Mouse (Mus musculus): ENCODE data around the gene Reep3. TPM values are rescaled to one million over a fixed set of nuclear protein-coding genes. Genes with fewer than 3 reads are reported as not detected.

Gene Reep3
- polyA plus RNA-seq, 1 experiment from 2014 or later, result 46.0 TPM

GRCm38 (mm10) chr10:67000136-67000535 is 96.6 kb downstream of the Reep3 start:
- peaks cover 5% of the 10 kb centered on the region; the same call in 1 of the 2 replicates for H3K27me3 ChIP-seq
- H3K4me3 ChIP-seq, result no peak overlapping the region
- no peak for ATAC-seq (ENCODE audit: low FRiP score, low read depth)
- 94% methylated on average over 5 of the region's 5 CpGs for WGBS
- no peaks in the 10 kb centered on the region for H3K9me3 ChIP-seq
- H3K4me1 ChIP-seq, result peaks cover 28% of the 10 kb centered on the region
- H3K9ac ChIP-seq (replicated peaks), result no peak overlapping the region
- H3K4me2 ChIP-seq (replicated peaks), result no peak overlapping the region
- H3K36me3 ChIP-seq, result no peaks in the 10 kb centered on the region
- H3K27ac ChIP-seq (replicated peaks), result no peak overlapping the region

GRCm38 (mm10) chr10:66998770-66999169 is 98.0 kb downstream of the Reep3 start:
- Histone ChIP-seq H3K4me3 (no peak overlapping the region), H3K36me3 (no peaks in the 10 kb centered on the region), H3K9me3 (no peaks in the 10 kb centered on the region), H3K4me1 (peaks cover 23% of the 10 kb centered on the region), H3K27ac (replicated peaks) (no peak overlapping the region), H3K27me3 (peaks cover 5% of the 10 kb centered on the region; the same call in 1 of the 2 replicates), H3K9ac (replicated peaks) (no peak overlapping the region), H3K4me2 (replicated peaks) (no peak overlapping the region)
- ATAC-seq (ENCODE audit: low FRiP score, low read depth), result no peak
- WGBS, result 94% methylated on average over 7 of the region's 7 CpGs

- Histone ChIP-seq H3K9me3 (no peaks in the 10 kb centered on the region), H3K27ac (replicated peaks) (no peak overlapping the region), H3K27me3 (no peaks in the 10 kb centered on the region), H3K4me1 (peaks cover 9% of the 10 kb centered on the region; the same call in 1 of the 2 replicates), H3K4me2 (replicated peaks) (no peak overlapping the region), H3K36me3 (no peaks in the 10 kb centered on the region), H3K4me3 (no peak overlapping the region), H3K9ac (replicated peaks) (no peak overlapping the region)
- ATAC-seq (ENCODE audit: low FRiP score, low read depth), result no peak
- WGBS, result 67% methylated on average over 6 of the region's 6 CpGs
These were observed 101.6 kb downstream of the Reep3 start for GRCm38 (mm10) chr10:66995181-66995580.

DNA sequence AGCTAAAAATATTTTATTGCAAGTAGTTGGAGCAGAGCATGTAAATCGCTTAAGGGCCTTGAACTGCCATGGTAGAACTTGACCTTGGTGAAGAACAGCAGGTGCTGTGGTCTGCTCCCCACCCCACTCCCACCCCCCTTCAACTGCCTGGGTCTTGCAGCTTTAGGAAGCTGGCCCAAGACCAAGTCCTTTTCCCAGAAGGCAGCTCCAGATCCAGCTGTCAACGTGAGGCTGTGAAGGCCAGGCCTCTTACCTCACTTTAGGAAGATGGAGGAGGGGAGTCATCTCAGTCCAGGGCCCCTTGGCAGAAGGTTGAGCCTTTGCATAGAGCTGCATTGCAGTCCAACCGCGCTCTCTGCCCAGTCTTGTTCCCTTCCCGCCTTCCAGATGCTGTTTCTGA is 102.3 kb downstream of the Reep3 start:
- Histone ChIP-seq H3K27me3 (no peaks in the 10 kb centered on the region), H3K4me2 (replicated peaks) (no peak overlapping the region), H3K4me3 (no peak overlapping the region), H3K4me1 (peaks cover 9% of the 10 kb centered on the region; the same call in 1 of the 2 replicates), H3K9me3 (peaks cover 1% of the 10 kb centered on the region; the same call in 1 of the 2 replicates), H3K27ac (replicated peaks) (no peak overlapping the region), H3K9ac (replicated peaks) (no peak overlapping the region), H3K36me3 (no peaks in the 10 kb centered on the region)
- no peak for ATAC-seq (ENCODE audit: low FRiP score, low read depth)
- WGBS, result 89% methylated on average over 5 of the region's 5 CpGs

DNA sequence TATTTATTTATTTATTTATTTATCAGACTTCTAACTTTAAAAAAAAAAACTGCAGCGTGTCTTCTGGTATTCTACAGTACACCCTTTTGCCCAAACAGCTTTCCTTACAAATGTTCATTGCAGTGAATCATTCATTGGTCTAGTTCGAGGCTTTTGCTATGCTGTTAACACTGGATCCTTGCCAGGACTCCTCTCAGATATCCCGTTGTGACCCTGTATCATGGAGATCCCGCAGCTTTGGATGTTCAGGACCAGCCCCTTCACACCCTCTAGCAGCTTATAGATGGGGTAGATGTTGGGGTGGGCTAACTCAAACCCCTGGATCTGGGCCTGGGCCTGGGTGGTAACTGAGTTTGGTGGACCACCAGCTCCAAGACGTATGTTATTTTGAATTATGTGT is 104.2 kb downstream of the Reep3 start:
- no peaks in the 10 kb centered on the region for H3K36me3 ChIP-seq
- H3K27ac ChIP-seq (replicated peaks), result no peak overlapping the region
- 83% methylated on average over 5 of the region's 5 CpGs for WGBS
- no peaks in the 10 kb centered on the region for H3K27me3 ChIP-seq
- no peak overlapping the region for H3K4me2 ChIP-seq (replicated peaks)
- peaks cover 9% of the 10 kb centered on the region; the same call in 1 of the 2 replicates for H3K4me1 ChIP-seq
- H3K4me3 ChIP-seq, result no peak overlapping the region
- ATAC-seq (ENCODE audit: low FRiP score, low read depth), result no peak
- peaks cover 4% of the 10 kb centered on the region; the same call in 1 of the 2 replicates for H3K9me3 ChIP-seq
- no peak overlapping the region for H3K9ac ChIP-seq (replicated peaks)

GRCm38 (mm10) chr10:66990506-66990905 is 106.2 kb downstream of the Reep3 start:
- no peaks in the 10 kb centered on the region for H3K27me3 ChIP-seq
- H3K27ac ChIP-seq (replicated peaks), result no peak overlapping the region
- 92% methylated on average over 3 of the region's 3 CpGs for WGBS
- no peak overlapping the region for H3K9ac ChIP-seq (replicated peaks)
- H3K4me2 ChIP-seq (replicated peaks), result no peak overlapping the region
- ATAC-seq (ENCODE audit: low FRiP score, low read depth), result no peak
- peaks cover 9% of the 10 kb centered on the region; the same call in 1 of the 2 replicates for H3K4me1 ChIP-seq
- H3K4me3 ChIP-seq, result no peak overlapping the region
- no peaks in the 10 kb centered on the region for H3K36me3 ChIP-seq
- H3K9me3 ChIP-seq, result peaks cover 4% of the 10 kb centered on the region; the same call in 1 of the 2 replicates

DNA sequence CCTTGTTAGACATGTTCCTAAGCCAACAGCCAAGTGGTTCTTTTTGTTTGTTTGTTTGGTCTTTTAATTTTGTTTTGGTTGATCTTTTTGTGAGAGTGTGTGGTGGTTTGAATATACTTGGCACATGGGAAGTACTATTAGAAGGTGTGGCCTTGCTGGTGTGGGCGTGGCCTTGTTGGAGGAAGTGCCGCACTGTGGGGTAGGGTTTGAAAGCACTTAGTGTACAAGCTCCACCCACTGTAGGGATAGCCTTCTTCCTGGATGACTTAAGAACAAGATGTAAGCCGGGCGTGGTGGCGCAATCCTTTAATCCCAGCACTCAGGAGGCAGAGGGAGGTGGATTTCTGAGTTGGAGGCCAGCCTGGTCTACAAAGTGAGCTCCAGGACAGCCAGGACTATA is 113.7 kb downstream of the Reep3 start:
- Histone ChIP-seq H3K27me3 (no peaks in the 10 kb centered on the region), H3K27ac (replicated peaks) (no peak overlapping the region), H3K4me2 (replicated peaks) (no peak overlapping the region), H3K36me3 (no peaks in the 10 kb centered on the region), H3K4me1 (no peaks in the 10 kb centered on the region), H3K9me3 (no peaks in the 10 kb centered on the region), H3K9ac (replicated peaks) (no peak overlapping the region), H3K4me3 (no peak overlapping the region)
- 83% methylated on average over 5 of the region's 5 CpGs for WGBS
- no peak for ATAC-seq (ENCODE audit: low FRiP score, low read depth)

DNA sequence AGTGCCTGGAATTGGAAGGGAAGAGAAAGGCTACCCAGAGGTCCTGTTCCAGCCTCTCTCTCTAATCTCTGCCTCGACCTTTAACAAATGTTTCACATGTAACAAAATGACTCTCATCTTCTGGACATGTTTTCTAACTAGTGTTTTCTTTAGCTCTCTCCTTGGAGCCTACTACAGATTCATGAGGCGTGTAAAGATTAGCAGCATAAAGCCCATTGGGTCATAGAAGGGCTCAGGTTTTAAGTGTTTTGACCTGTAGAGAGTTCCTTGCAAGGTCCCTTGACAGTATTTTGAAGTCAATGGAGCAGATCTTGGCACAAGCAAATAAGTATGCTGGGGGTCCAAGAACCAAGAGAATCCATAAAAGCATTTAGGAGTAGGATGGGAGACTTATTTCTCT is 118.5 kb downstream of the Reep3 start:
- Histone ChIP-seq H3K4me3 (no peak overlapping the region), H3K27me3 (no peaks in the 10 kb centered on the region), H3K36me3 (no peaks in the 10 kb centered on the region), H3K27ac (replicated peaks) (no peak overlapping the region), H3K4me1 (no peaks in the 10 kb centered on the region), H3K9ac (replicated peaks) (no peak overlapping the region), H3K4me2 (replicated peaks) (no peak overlapping the region), H3K9me3 (no peaks in the 10 kb centered on the region)
- ATAC-seq (ENCODE audit: low FRiP score, low read depth), result no peak
- 78% methylated on average over 2 of the region's 2 CpGs for WGBS

GRCm38 (mm10) chr10:66977093-66977492 is 119.7 kb downstream of the Reep3 start:
- Histone ChIP-seq H3K36me3 (no peaks in the 10 kb centered on the region), H3K9ac (replicated peaks) (no peak overlapping the region), H3K4me3 (no peak overlapping the region), H3K27me3 (no peaks in the 10 kb centered on the region), H3K9me3 (no peaks in the 10 kb centered on the region), H3K4me1 (no peaks in the 10 kb centered on the region), H3K27ac (replicated peaks) (no peak overlapping the region), H3K4me2 (replicated peaks) (no peak overlapping the region)
- WGBS, result 96% methylated on average over 3 of the region's 3 CpGs
- ATAC-seq (ENCODE audit: low FRiP score, low read depth), result no peak

- Histone ChIP-seq H3K4me2 (replicated peaks) (no peak overlapping the region), H3K9me3 (no peaks in the 10 kb centered on the region), H3K4me1 (no peaks in the 10 kb centered on the region), H3K36me3 (no peaks in the 10 kb centered on the region), H3K4me3 (no peak overlapping the region), H3K9ac (replicated peaks) (no peak overlapping the region), H3K27me3 (no peaks in the 10 kb centered on the region), H3K27ac (replicated peaks) (no peak overlapping the region)
- WGBS, result 84% methylated on average over 1 of the region's 1 CpGs
- ATAC-seq (ENCODE audit: low FRiP score, low read depth), result no peak
These were observed 121.3 kb downstream of the Reep3 start for GRCm38 (mm10) chr10:66975451-66975850.

- H3K27me3 ChIP-seq, result no peaks in the 10 kb centered on the region
- H3K36me3 ChIP-seq, result no peaks in the 10 kb centered on the region
- H3K27ac ChIP-seq (replicated peaks), result no peak overlapping the region
- H3K4me1 ChIP-seq, result no peaks in the 10 kb centered on the region
- H3K4me2 ChIP-seq (replicated peaks), result no peak overlapping the region
- no peaks in the 10 kb centered on the region for H3K9me3 ChIP-seq
- H3K9ac ChIP-seq (replicated peaks), result no peak overlapping the region
- 59% methylated on average over 4 of the region's 4 CpGs for WGBS
- H3K4me3 ChIP-seq, result no peak overlapping the region
- ATAC-seq (ENCODE audit: low FRiP score, low read depth), result no peak
These were observed 122.3 kb downstream of the Reep3 start for GRCm38 (mm10) chr10:66974417-66974816.

DNA sequence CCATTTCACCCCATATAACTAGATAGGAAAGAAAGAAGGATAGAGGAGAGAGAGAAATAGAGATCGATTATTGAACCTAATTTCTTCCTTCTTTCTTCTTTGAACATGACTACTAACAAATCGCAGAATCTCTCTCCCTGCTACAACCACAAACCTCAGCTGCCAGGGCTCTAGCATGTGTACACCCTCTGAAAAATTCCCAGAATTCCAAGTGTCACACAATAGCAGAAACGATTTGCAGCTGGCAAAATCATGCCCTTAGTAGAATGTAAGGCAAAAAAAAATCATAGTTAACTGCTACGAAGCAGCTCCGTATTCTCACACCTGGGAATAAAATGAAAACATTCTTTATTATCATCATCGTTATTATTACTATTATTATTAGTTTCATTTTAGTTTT is 122.9 kb downstream of the Reep3 start:
- Histone ChIP-seq H3K36me3 (no peaks in the 10 kb centered on the region), H3K27me3 (no peaks in the 10 kb centered on the region), H3K27ac (replicated peaks) (no peak overlapping the region), H3K4me2 (replicated peaks) (no peak overlapping the region), H3K4me1 (no peaks in the 10 kb centered on the region), H3K9ac (replicated peaks) (no peak overlapping the region), H3K4me3 (no peak overlapping the region), H3K9me3 (no peaks in the 10 kb centered on the region)
- 83% methylated on average over 6 of the region's 6 CpGs for WGBS
- no peak for ATAC-seq (ENCODE audit: low FRiP score, low read depth)

- Histone ChIP-seq H3K27me3 (no peaks in the 10 kb centered on the region), H3K36me3 (no peaks in the 10 kb centered on the region), H3K9me3 (no peaks in the 10 kb centered on the region), H3K27ac (replicated peaks) (no peak overlapping the region), H3K4me3 (no peak overlapping the region), H3K4me1 (peaks cover 3% of the 10 kb centered on the region; the same call in 1 of the 2 replicates), H3K4me2 (replicated peaks) (no peak overlapping the region), H3K9ac (replicated peaks) (no peak overlapping the region)
- no peak for ATAC-seq (ENCODE audit: low FRiP score, low read depth)
- WGBS, result 69% methylated on average over 2 of the region's 2 CpGs
These were observed 123.5 kb downstream of the Reep3 start for GRCm38 (mm10) chr10:66973274-66973673.
